Mouse (Mus musculus) CH12.LX (cell line): Measurements from ENCODE around the gene Taf15.

Source experiments
- CHD1 ChIP-seq: IDR thresholded peaks from 2 replicates; pipeline ENCODE4 v1.6.1; 2012; ENCODE audit warnings: low read depth, low read length, improper control_type of control experiment, inconsistent platforms
- CTCF ChIP-seq, 2 experiments: IDR thresholded peaks in 1 of 2; conservative IDR thresholded peaks in 1 of 2; 2 replicates each; pipeline ENCODE4 v1.5.1; 2011 to 2012; ENCODE audit warnings: low read depth in 2 of 2, low read length in 2 of 2, improper control_type of control experiment in 1 of 2, inconsistent platforms in 1 of 2, mild to moderate bottlenecking in 1 of 2, moderate library complexity in 1 of 2
- MAFK ChIP-seq: IDR thresholded peaks from 2 replicates; pipeline ENCODE4 v1.6.1; 2011; ENCODE audit warnings: low read length, improper control_type of control experiment; ENCODE audit not compliant: insufficient replicate concordance
- MYC ChIP-seq: IDR thresholded peaks from 2 replicates; pipeline ENCODE4 v1.6.1; 2011; ENCODE audit warnings: low read depth, mild to moderate bottlenecking, improper control_type of control experiment, low read length
- NELFE ChIP-seq: IDR thresholded peaks from 2 replicates; pipeline ENCODE4 v1.6.1; 2011; ENCODE audit warnings: low read depth, low read length, improper control_type of control experiment
- POLR2A ChIP-seq: IDR thresholded peaks from 2 replicates; pipeline ENCODE4 v1.6.1; 2011; ENCODE audit warnings: low read depth, mild to moderate bottlenecking, improper control_type of control experiment, low read length
- USF2 ChIP-seq: conservative IDR thresholded peaks from 2 replicates; pipeline ENCODE4 v1.6.1; 2011; ENCODE audit warnings: low read depth, low read length, improper control_type of control experiment
- ZNF384 ChIP-seq: IDR thresholded peaks from 2 replicates; pipeline ENCODE4 v1.6.1; 2012; ENCODE audit warnings: low read depth, low read length, improper control_type of control experiment, inconsistent platforms

DNA sequence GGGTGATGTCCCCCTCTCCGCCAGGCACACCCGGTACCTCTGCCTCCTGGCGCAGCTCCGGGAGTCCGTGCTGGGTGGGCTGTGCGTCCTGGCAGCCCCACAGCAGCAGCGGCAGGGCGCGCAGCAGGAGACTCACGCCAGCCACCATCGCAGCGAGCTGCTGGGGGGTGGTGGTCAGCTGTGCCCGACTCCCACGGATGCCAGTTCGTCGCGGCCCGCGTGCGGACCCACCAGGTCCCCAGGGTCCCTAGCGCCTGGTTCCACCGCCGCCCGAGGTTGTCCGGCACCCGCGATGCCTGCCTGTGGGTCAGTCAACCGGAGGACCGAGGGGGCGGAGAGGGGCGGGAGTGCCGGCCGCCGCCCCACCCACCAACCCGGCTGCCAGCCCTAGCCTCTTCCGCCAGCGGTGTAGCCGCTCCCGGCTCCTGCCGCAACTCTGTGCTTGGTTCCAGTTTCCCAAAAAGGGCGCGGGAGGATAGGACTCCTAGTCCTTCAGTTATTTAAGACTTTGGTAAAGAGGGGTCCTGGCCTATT lies 10.1 kb upstream of the Taf15 start, which contains the start of gene Mmp28:
- TF ChIP-seq NELFE = no peak
- TF ChIP-seq CTCF (conservative IDR thresholded peaks at IDR 0.05 in 1 of 2, IDR thresholded peaks at IDR 0.05 in 1 of 2; ENCODE audit: low read depth in 2 of 2, low read length in 2 of 2) = no peak
- TF ChIP-seq ZNF384 = no peak
- no peak for TF ChIP-seq USF2
- no peak for TF ChIP-seq CHD1
- no peak for TF ChIP-seq MAFK
- TF ChIP-seq MYC = no peak
- no peak for TF ChIP-seq POLR2A
